Mouse (Mus musculus) right cerebral cortex, adult 18-20 months (tissue): Measurements from ENCODE around the gene Fkbpl.
A peak's percentile ranks its signal among the peaks of the same experiment; 100 is the strongest.

Experiments
- DNase-seq: peaks from one replicate; pipeline ENCODE4 v3.0.0; 2022; ENCODE audit warnings: mixed read lengths

Fkbpl gene

GRCm38 (mm10) chr17:34627093-34627942 lies 17.2 kb upstream of the Fkbpl start:
- peak; percentile 91 for DNase-seq

DNA sequence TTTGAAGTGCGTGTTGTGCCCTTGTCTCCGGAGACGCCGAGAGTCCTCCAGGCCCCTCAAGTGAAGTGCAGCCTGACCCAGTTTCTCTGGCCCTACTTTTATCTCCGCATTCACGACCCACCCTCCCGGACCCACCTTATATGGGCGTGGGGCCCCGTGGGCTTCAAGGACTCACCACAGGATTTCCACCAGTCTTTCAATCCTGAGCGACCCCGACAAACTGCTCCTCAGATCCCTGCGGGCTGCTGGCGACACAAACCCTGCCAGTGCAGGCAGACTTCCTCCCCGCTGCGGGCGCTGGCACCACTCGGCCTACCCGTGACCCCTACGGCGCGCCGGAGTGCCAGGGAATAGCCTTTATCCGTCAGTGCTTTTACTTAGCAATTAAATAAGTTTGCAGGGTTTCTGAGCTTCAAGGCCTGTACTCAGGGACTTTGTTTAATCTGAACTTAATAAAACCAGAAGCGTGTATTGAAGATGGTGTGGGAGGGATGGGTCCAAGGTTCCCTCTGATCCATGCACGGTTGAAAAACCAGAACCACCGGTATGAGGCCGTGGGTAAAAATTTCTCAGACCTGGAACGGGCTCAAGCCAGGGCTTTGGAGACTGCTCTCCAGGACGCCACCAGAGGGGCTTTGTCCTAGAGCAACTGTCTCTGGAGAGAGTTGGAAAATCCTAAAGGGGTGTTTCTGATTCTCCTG lies 16.5 kb upstream of the Fkbpl start, which contains the start of gene Ppt2:
Ppt2 (minus strand) TSS at position 568 of the 701 bp plus-strand sequence.
- no peak for DNase-seq

GRCm38 (mm10) chr17:34628644-34628967 lies 16.0 kb upstream of the Fkbpl start:
- DNase-seq = no peak

- peak; percentile 78 for DNase-seq
Measured at GRCm38 (mm10) chr17:34629221-34629751, 15.3 kb upstream of the Fkbpl start, which contains the start of gene Prrt1. Gene Prrt1 (plus strand): TSS chr17:34629533.

DNA sequence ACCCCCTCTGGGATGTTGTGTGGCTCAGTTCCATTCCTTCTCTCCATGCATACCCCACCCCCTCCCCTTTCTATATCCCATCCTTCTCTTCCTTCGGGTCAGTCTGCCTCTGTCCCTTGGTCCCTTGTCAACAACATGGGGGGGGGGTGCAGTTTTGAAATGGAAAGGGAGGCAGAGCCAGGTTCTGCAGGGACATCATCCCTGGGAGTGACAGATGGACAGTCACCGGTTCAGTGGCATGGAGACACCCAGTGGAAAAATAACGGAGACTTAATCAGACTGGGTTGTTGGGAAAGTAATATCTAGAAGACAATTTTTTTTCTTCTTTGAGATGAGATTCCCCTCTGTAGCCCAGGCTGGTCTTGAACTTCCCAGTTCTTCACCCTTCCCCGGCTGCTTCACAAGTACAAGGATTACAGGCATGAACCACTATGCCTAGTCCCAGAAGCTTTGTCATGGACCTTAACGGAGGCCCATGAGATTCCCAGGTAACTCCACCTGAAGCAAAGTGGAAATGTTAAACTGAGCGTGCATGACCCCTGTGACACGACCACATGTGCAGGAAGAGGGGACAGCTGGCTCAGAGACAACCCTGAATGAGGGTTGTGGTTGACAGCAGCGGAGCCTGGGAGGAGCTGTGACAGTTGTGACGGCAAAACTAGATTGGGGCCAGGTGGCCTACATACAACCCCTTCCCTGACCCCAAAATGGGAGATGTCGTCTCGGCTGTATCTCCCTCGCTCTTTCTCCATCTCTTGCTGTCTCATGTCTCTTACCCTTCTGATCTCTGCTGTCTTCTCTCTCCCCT lies 14.6 kb upstream of the Fkbpl start:
- DNase-seq = no peak

DNA sequence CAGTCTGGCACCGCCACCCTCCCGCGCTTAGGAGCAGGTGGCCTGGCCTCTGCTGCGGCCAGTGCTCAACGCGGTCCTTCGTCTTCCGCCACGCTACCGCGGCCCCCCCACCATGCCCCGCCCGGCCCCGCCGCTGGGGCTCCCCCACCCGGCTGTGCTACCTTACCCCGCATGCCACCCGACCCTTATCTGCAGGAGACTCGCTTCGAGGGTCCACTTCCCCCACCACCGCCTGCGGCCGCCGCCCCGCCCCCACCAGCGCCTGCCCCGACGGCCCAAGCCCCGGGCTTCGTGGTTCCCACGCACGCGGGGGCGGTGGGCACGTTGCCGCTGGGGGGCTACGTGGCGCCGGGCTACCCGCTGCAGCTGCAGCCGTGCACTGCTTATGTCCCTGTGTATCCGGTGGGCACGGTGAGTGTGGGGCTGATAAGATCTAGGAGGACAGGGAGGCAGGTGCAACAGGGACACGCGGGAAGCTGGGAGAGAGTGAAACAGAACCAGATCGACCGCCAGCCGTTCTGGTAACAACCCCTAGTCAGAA lies 13.7 kb upstream of the Fkbpl start:
- DNase-seq = no peak

GRCm38 (mm10) chr17:34631647-34632046 lies 12.9 kb upstream of the Fkbpl start:
- DNase-seq = no peak

DNA sequence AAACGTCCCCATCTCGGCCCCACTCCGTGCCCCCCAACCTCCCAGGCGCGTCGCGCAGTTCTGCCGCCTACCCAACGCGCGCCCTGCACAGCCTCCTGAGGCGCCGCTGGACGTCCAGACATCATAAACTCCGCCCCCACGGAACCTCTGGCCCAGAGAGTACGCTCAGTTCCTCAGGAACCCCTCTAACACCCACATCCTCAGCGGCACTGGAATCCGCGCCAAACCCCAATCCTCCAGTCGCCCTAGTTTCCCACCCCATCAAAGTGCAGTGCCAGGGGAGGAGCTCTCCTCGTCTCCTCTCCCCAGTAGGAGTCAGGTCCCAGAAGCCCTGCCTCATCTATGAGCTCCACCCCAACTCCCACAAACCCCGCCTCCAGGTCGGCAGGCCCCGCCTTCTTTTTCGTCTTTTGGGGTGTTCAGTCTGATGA lies 12.3 kb upstream of the Fkbpl start:
- peak; percentile 94 for DNase-seq

GRCm38 (mm10) chr17:34635671-34636070 lies 8.9 kb upstream of the Fkbpl start:
- DNase-seq = no peak

DNA sequence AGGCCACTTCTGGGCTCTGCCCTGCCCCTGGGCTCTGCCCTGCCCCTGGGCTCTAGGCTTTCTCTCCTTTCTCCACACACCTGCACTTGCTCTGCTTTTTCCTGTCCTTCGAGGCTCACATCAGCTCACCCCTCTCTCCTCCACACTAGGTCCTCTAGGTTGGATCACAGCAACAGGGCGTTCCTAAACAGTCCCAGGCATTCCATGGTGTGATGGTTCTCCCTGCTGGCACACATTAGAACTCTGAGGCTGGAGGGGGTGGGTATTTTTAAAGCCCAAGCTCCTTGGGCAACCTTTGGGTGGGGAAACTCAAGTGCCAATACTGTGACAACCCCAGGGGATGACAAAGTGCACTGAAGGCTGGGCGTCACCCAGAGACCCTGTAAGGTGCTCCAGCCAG lies 7.1 kb upstream of the Fkbpl start:
- no peak for DNase-seq

DNA sequence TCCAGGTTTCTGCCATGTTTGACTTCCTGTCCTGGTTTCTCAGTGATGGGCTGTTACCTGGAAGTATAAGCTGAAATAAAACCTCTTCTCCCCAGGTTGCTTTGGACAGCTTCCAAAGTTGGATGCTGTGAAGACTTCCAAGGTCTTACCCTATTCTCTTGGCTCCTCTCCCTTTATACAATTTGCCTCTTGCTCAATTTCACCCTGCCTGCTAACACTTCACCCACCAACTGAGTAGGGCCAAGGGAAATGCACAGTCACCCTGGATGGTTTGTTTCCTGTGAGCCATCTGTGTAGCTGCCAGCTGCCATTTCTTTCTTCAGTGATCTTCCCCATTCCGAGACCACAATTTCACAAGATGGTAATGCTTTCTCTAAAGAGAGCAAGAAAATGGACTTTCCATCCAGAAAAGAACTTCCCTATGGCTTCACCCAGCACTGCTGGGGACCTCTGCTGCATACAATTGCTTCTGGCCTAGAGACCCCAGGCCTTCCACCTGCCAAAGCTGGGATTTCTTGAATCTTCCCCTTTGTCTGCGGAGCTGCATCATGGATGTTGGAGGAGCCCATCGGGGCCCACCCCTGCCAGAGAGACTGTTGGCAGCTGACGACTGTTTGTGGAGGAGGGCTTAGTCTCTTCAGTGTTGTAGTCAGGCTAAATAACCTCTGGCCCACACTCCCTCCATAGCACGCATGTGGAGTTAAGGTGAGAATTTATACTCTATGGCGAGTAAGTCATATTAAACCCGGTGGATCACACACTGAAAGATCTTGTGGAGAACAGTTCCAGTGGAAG lies 4.9 kb upstream of the Fkbpl start:
- DNase-seq = no peak

GRCm38 (mm10) chr17:34640778-34641601 lies 3.6 kb upstream of the Fkbpl start:
- DNase-seq = peak; percentile 72

GRCm38 (mm10) chr17:34641945-34642344 lies 2.6 kb upstream of the Fkbpl start:
- DNase-seq = no peak

GRCm38 (mm10) chr17:34643379-34643778 lies 1.2 kb upstream of the Fkbpl start:
- DNase-seq = no peak

DNA sequence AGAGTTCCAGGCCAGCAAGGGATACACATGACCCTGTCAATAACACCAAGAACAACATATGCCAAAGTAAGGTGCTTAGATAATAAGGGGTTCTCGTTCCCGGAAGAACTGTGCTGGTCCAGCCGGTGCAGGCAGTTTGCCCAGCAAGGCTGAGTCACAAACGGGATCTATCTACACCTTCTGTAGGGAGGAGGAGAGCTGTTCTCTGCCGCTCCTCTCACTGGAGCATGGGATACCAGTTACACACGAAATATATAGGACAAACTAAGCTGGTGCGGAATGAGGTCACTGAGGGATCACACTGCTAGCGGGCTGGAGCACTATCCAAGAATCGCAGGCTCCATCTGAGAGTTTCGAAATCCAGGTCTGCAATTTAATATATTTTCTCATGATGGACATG lies 620 bp upstream of the Fkbpl start:
- no peak for DNase-seq

DNA sequence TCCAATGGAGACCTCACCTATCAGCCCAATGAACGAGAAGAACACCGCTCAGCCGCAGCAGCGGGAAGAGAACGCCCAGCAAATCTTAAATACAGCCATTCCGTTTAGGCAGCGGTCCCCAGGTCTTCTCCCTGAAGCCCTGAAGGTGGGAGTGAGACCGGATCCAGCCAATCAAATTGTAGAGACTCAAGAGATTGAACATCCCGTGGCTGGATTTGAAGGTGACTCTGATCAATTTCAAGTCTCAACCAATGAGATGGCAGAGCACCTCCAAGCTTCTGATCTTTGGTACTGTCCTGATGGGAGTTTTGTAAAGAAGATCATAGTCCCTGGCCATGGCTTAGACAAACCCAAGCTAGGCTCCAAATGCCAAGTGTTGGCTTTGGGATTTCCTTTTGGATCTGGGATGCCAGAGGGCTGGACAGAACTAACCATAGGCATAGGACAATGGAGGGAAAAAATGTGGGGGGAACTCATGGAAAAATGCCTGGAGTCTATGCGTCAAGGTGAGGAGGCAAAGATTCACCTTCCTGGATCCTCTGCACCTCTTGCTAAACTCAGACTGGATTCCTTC lies 779 bp downstream of the Fkbpl start:
- DNase-seq = no peak

DNA sequence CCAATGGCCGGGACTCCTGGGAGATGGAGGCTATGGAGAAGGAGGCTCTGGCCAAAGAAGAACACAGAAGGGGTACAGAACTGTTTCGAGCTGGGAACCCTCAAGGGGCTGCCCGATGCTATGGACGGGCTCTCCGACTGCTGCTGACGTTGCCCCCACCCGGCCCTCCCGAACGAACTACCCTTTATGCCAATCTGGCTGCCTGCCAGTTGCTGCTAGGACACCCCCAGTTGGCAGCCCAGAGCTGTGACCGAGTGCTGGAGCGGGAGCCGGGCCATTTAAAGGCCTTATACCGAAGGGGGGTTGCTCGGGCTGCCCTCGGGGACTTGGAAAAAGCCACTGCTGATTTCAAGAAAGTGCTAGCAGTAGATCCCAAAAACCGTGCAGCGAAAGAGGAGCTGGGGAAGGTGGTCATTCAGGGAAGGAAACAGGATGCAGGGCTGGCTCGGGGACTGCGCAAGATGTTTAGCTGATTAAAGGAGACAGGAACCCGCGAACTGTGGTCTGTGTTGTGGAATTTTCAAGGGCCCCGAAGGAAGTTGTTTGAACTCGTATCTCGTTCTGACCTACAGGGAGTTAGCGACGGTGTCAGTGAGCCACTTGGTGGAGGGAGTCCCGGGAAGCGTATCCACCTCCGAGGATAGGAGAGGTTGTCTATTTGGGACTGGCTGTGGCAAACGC lies 1.4 kb downstream of the Fkbpl start:
- no peak for DNase-seq

GRCm38 (mm10) chr17:34646906-34647787 lies 2.6 kb downstream of the Fkbpl start, which contains the start of gene Atf6b:
Gene Atf6b (plus strand): TSS chr17:34647146.
- peak; percentile 99 for DNase-seq
